In the genomic region with DNA sequence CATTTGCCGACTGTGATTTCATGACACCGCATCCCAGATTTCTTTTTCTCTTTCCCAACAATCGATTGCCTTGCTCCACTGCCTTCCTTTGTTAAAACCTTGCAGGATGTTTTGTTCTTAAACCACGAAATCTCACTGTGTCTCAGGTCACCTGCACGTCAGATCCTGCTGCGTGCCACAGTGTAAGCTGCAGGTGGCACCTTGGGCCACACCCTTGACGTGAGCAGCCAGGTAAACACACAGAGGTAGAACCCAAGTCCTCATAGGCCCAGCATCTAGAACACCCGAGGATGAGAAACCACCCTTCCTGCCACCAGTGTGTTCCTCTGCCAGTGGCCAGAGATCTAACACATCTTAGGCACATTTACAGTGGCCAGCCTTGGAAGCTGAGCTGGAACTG, we compare ENCODE assay signal across 21 mouse cellular contexts. TPM values are rescaled to one million over a fixed set of nuclear protein-coding genes. Genes with fewer than 3 reads are reported as not detected.
"Had no signal": no experiment of that assay in that cellular context is flagged by ENCODE, and none has a peak within 500 bp of the region (broad histone marks: within the 10 kb centered on the region; RNA-seq: fewer than 3 reads in every experiment).

No protein-coding gene starts in this region.

- H3K27ac ChIP-seq: liver, embryonic 12.5 days; liver, embryonic 14.5 days; midbrain, embryonic 10.5 days; midbrain, embryonic 12.5 days; neural tube, embryonic 13.5 days; neural tube, embryonic 15.5 days had no signal

- H3K36me3 ChIP-seq: liver, embryonic 12.5 days; midbrain, embryonic 10.5 days; midbrain, embryonic 12.5 days; neural tube, embryonic 13.5 days; neural tube, embryonic 15.5 days had no signal

- ATAC-seq: liver, embryonic 12.5 days; midbrain, embryonic 16.5 days had no signal

- H3K27me3 ChIP-seq: liver, embryonic 12.5 days; neural tube, embryonic 15.5 days had no signal

- H3K9ac ChIP-seq: liver, embryonic 12.5 days; liver, embryonic 14.5 days; lung, embryonic 14.5 days; midbrain, embryonic 12.5 days; neural tube, embryonic 13.5 days; neural tube, embryonic 15.5 days had no signal

- DNase-seq: lung, embryonic 14.5 days; midbrain, embryonic 14.5 days; retina, postnatal 1 day; right cerebral cortex, adult 18-20 months; right cerebral cortex, postnatal 25 days; right cerebral cortex, postnatal 4 days; spleen, adult 18-20 months; thymus, adult 18-20 months; thymus, postnatal 14 days; thymus, postnatal 36 days had no signal

- H3K9me3 ChIP-seq: liver, embryonic 12.5 days; midbrain, embryonic 10.5 days; midbrain, embryonic 12.5 days; neural tube, embryonic 13.5 days; neural tube, embryonic 15.5 days had no signal

- H3K4me3 ChIP-seq: liver, embryonic 12.5 days; midbrain, embryonic 10.5 days; midbrain, embryonic 12.5 days; myocyte; neural tube, embryonic 13.5 days; neural tube, embryonic 15.5 days had no signal

- H3K4me2 ChIP-seq: liver, embryonic 12.5 days; lung, embryonic 14.5 days; midbrain, embryonic 12.5 days; neural tube, embryonic 13.5 days; neural tube, embryonic 15.5 days had no signal

- H3K4me1 ChIP-seq: liver, embryonic 12.5 days; neural tube, embryonic 15.5 days had no signal

RNA-seq across cellular contexts. Expression of a gene that starts 7.3 kb away (rescaled TPM):
- total RNA-seq: megakaryocyte, adult 5-6 weeks had no signal

RNA-seq across cellular contexts. Expression of a gene that starts 57.6 kb away (rescaled TPM):
- polyA plus RNA-seq: lung, embryonic 14.5 days; midbrain, embryonic 10.5 days; midbrain, embryonic 12.5 days; neural tube, embryonic 11.5 days; neural tube, embryonic 13.5 days had no signal

RNA-seq across cellular contexts. Expression of a gene that starts 57.6 kb away (rescaled TPM):
- total RNA-seq: megakaryocyte, adult 5-6 weeks; megakaryocyte-erythroid progenitor cell, adult 5-6 weeks had no signal
- polyA plus RNA-seq: liver, embryonic 12.5 days; lung, embryonic 14.5 days; midbrain, embryonic 10.5 days; midbrain, embryonic 12.5 days; midbrain, embryonic 14.5 days; midbrain, embryonic 16.5 days; myocyte; neural tube, embryonic 11.5 days; neural tube, embryonic 13.5 days; neural tube, embryonic 15.5 days had no signal
